Mouse (Mus musculus): ENCODE results near the gene Olfml2b. TPM values are rescaled to one million over a fixed set of nuclear protein-coding genes. Genes with fewer than 3 reads are reported as not detected.

Olfml2b gene
- 15.0 TPM for polyA plus RNA-seq (2012; fragmentation: generic; extraction: Trizol)
- long read RNA-seq, experiment 1, transcript Olfml2b-201 (8 exons, 3,095 nt), result major isoform, 66 of 82 reads
- long read RNA-seq, experiment 1, partial matches to known transcripts, result 7 of 82 reads
- long read RNA-seq, experiment 1, other reads (novel, unspliced or antisense), result 9 of 82 reads
- long read RNA-seq, experiment 2, transcript Olfml2b-201 (8 exons, 3,095 nt), result major isoform, 185 of 214 reads
- long read RNA-seq, experiment 2, partial matches to known transcripts, result 6 of 214 reads
- long read RNA-seq, experiment 2, other reads (novel, unspliced or antisense), result 23 of 214 reads

DNA sequence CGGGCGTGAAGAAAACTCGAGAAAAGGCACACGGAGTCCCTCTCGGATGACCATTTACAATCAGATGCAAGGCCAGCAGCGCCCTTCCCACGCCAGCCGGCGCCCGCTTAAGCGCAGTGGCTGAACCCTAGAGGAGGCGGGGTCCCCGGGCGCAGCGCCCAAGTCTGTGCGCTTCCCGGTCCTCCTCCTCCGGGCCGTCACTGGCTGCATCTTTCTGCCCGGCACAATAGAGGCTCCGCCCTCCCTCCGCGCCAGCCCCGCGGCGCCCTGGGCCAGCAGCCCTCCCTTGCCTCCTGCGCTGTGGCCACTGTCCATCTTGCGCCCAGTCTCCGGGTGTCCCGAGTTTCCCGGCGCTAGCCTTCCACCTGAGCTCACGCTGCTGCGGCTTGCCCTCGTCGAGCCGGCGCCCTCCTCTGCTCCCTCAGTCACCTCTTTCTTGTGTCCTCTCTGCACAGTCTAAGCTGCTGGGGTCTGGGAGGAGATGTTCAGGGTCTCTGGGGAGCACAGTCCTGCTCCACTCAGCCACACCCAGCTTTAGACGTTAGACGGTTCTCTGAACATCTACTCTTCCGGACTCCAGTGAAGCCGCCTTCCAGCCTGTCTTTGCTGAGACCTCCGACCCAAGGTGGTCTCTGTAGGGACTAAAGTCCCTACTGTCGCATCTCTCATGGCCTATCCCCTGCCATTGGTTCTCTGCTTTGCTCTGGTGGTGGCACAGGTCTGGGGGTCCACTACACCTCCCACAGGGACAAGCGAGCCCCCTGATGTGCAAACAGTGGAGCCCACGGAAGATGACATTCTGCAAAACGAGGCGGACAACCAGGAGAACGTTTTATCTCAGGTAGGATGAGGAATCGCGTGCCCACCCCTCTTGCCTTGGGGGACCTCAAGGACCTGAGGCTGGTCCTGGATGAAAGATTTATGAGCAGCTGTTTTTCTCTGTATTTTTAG is at the start of gene Olfml2b:
Gene Olfml2b, plus strand, starts transcription at position 278 of the 951 bp plus-strand sequence.
- TF ChIP-seq MYOG (IDR thresholded peaks at IDR 0.05; ENCODE audit: control insufficient read depth, extremely low read depth, insufficient read length) (no peak), CEBPB (IDR thresholded peaks at IDR 0.05; ENCODE audit: low read depth) (no peak), MYOD1 (IDR thresholded peaks at IDR 0.05; ENCODE audit: control insufficient read depth, insufficient read length, low read depth) (no peak), CTCF (IDR thresholded peaks at IDR 0.05; ENCODE audit: control insufficient read depth, insufficient read depth, insufficient read length) (no peak), MAX (IDR thresholded peaks at IDR 0.05) (no peak), USF1 (IDR thresholded peaks at IDR 0.05; ENCODE audit: low read depth) (no peak), FOSL1 (IDR thresholded peaks at IDR 0.05; ENCODE audit: insufficient read depth, low read length, poor library complexity, severe bottlenecking) (no peak)

DNA sequence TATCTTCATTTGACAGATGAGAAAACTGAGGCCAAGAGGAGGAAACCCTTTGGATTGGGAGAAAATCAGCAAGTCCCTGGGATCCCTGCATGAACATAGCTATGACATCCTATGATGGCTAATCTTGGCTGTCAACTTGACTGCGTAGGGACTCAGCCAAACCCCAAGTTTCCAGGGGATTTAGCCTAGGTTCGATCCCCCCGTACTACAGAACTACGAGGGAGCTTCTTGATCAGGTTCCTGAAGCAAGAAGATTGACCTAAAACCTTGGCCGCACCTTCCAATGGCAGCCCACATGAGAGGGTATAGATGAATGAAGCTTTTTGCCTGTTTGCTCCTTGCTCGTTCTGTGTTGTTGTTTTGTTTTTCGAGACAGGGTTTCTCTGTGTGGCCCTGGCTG is 49.8 kb upstream of the Olfml2b start:
- H3K27me3 ChIP-seq (ENCODE audit: control insufficient read depth, insufficient read depth, insufficient read length), result peaks cover 3% of the 10 kb centered on the region
- no peak for TF ChIP-seq MAX (IDR thresholded peaks at IDR 0.05)
- no peak for TF ChIP-seq CTCF (IDR thresholded peaks at IDR 0.05; ENCODE audit: control insufficient read depth, insufficient read depth, insufficient read length)
- no peak for TF ChIP-seq MYOD1 (IDR thresholded peaks at IDR 0.05; ENCODE audit: control insufficient read depth, insufficient read length, low read depth)
- TF ChIP-seq FOSL1 (IDR thresholded peaks at IDR 0.05; ENCODE audit: insufficient read depth, low read length, poor library complexity, severe bottlenecking), result no peak
- TF ChIP-seq CEBPB (IDR thresholded peaks at IDR 0.05; ENCODE audit: low read depth), result no peak
- no peak for TF ChIP-seq USF1 (IDR thresholded peaks at IDR 0.05; ENCODE audit: low read depth)
- TF ChIP-seq MYOG (IDR thresholded peaks at IDR 0.05; ENCODE audit: control insufficient read depth, extremely low read depth, insufficient read length), result no peak
- H3K4me3 ChIP-seq (ENCODE audit: insufficient read depth, poor library complexity, severe bottlenecking), result no peak overlapping the region
- H3K79me2 ChIP-seq (ENCODE audit: control insufficient read depth, insufficient read depth), result no peaks in the 10 kb centered on the region
- H3K79me3 ChIP-seq (ENCODE audit: low read depth), result no peaks in the 10 kb centered on the region
- H3ac ChIP-seq (ENCODE audit: control insufficient read depth, insufficient read length, low read depth), result no peak overlapping the region
- no peaks in the 10 kb centered on the region for H3K36me3 ChIP-seq (ENCODE audit: control insufficient read depth, insufficient read depth)

More for the DNA sequence above, at the start of gene Olfml2b:
- H3ac ChIP-seq (ENCODE audit: control insufficient read depth, insufficient read length, low read depth), result peak within 1 kb of the TSS; percentile 63
- no peaks in the 10 kb centered on the region for H3K36me3 ChIP-seq (ENCODE audit: control insufficient read depth, insufficient read depth)
- H3K4me3 ChIP-seq (ENCODE audit: insufficient read depth, poor library complexity, severe bottlenecking), result peak within 1 kb of the TSS; percentile 37
- no peaks in the 10 kb centered on the region for H3K79me2 ChIP-seq (ENCODE audit: control insufficient read depth, insufficient read depth)
- H3K27me3 ChIP-seq (ENCODE audit: control insufficient read depth, insufficient read depth, insufficient read length), result no peaks in the 10 kb centered on the region
- H3K79me3 ChIP-seq (ENCODE audit: low read depth), result no peaks in the 10 kb centered on the region

DNA sequence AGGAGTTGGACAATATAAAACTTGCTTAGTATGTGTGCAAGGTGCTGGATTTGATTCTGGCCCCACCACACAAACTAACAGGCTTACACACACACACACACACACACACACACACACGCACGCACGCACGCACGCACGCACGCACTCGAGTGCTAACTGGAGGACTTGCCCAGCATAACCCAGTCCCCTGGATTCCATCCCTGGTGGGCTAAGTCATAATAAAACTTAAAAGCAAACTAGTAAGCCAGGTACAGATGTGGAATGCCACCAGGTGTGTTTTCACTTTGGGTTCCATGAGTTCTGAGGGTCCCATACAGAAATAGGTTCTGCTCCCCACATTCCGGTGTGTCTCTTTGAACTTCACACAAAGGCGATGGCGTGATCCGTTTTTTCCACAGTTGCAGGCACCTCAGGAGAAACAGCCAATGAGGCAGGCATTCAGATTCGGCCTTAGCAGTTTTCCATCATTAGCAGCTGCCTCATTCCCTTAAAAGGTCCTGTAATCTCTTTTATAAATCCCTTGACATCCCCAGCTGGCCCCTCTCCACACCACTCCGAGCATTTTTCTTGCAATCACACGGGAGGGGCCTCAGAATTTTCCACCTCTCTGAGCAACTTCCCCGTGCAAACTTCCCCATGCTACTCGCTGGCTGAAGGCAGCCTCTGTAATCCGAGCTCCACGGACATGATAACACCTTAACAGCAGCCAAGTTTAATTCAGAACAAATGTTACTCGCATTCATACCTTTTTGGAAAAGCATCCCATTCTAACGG is 38.9 kb upstream of the Olfml2b start:
- peaks cover 19% of the 10 kb centered on the region for H3K27me3 ChIP-seq (ENCODE audit: control insufficient read depth, insufficient read depth, insufficient read length)
- H3ac ChIP-seq (ENCODE audit: control insufficient read depth, insufficient read length, low read depth), result no peak overlapping the region
- no peak overlapping the region for H3K4me3 ChIP-seq (ENCODE audit: insufficient read depth, poor library complexity, severe bottlenecking)
- no peak for TF ChIP-seq CEBPB (IDR thresholded peaks at IDR 0.05; ENCODE audit: low read depth)
- TF ChIP-seq MYOD1 (IDR thresholded peaks at IDR 0.05; ENCODE audit: control insufficient read depth, insufficient read length, low read depth), result no peak
- TF ChIP-seq FOSL1 (IDR thresholded peaks at IDR 0.05; ENCODE audit: insufficient read depth, low read length, poor library complexity, severe bottlenecking), result no peak
- TF ChIP-seq USF1 (IDR thresholded peaks at IDR 0.05; ENCODE audit: low read depth), result no peak
- TF ChIP-seq MAX (IDR thresholded peaks at IDR 0.05), result no peak
- TF ChIP-seq CTCF (IDR thresholded peaks at IDR 0.05; ENCODE audit: control insufficient read depth, insufficient read depth, insufficient read length), result no peak
- TF ChIP-seq MYOG (IDR thresholded peaks at IDR 0.05; ENCODE audit: control insufficient read depth, extremely low read depth, insufficient read length), result no peak
- H3K79me3 ChIP-seq (ENCODE audit: low read depth), result no peaks in the 10 kb centered on the region
- no peaks in the 10 kb centered on the region for H3K36me3 ChIP-seq (ENCODE audit: control insufficient read depth, insufficient read depth)
- H3K79me2 ChIP-seq (ENCODE audit: control insufficient read depth, insufficient read depth), result no peaks in the 10 kb centered on the region

DNA sequence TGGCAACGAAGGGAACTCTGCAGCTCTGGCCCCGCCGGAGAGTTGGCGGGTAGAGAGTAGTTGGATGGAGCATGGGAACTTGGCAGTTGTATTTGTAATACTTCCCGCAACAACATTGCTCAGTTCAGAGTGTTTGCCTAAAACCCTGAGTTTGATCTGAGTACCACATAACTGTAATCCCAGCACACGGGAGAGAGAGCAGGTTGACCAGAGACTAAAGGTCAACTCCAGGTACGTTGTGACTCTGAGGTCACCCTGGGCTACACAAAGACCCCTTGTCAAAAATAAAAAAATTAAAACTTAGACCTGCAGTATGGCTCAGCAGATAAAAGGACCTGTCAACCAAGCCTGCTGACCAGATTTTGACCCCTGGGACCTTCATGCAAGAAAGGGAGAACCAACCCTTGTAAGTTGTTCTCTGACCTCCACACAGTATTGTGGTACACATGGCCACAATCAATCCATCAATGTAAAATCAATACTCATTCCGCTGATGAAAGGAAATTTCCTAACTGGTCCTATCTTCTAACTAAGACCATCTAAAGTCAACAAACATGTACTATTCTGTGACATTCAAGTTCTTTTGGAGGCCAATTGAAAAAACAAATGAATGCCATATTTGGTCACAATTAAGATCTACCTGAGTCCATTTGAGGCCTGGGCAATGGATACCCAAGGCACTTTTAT is 37.0 kb upstream of the Olfml2b start:
- Histone ChIP-seq H3K27me3 (ENCODE audit: control insufficient read depth, insufficient read depth, insufficient read length) (peaks cover 23% of the 10 kb centered on the region), H3K79me2 (ENCODE audit: control insufficient read depth, insufficient read depth) (no peaks in the 10 kb centered on the region), H3K79me3 (ENCODE audit: low read depth) (no peaks in the 10 kb centered on the region), H3K4me3 (ENCODE audit: insufficient read depth, poor library complexity, severe bottlenecking) (no peak overlapping the region), H3K36me3 (ENCODE audit: control insufficient read depth, insufficient read depth) (no peaks in the 10 kb centered on the region), H3ac (ENCODE audit: control insufficient read depth, insufficient read length, low read depth) (no peak overlapping the region)
- TF ChIP-seq CTCF (IDR thresholded peaks at IDR 0.05; ENCODE audit: control insufficient read depth, insufficient read depth, insufficient read length) (no peak), MAX (IDR thresholded peaks at IDR 0.05) (no peak), USF1 (IDR thresholded peaks at IDR 0.05; ENCODE audit: low read depth) (no peak), FOSL1 (IDR thresholded peaks at IDR 0.05; ENCODE audit: insufficient read depth, low read length, poor library complexity, severe bottlenecking) (no peak), MYOD1 (IDR thresholded peaks at IDR 0.05; ENCODE audit: control insufficient read depth, insufficient read length, low read depth) (no peak), MYOG (IDR thresholded peaks at IDR 0.05; ENCODE audit: control insufficient read depth, extremely low read depth, insufficient read length) (no peak), CEBPB (IDR thresholded peaks at IDR 0.05; ENCODE audit: low read depth) (no peak)
